Mouse (Mus musculus) ES-Bruce4 (cell line): ENCODE results near the gene Tead3.

Experiments
- CTCF ChIP-seq: IDR thresholded peaks from one replicate; pipeline ENCODE4 v1.8.1; 2011; ENCODE audit warnings: low read depth, low read length
- EP300 ChIP-seq: IDR thresholded peaks from 2 replicates; pipeline ENCODE4 v1.6.1; 2011; ENCODE audit warnings: low read depth, low read length; ENCODE audit not compliant: insufficient read depth

DNA sequence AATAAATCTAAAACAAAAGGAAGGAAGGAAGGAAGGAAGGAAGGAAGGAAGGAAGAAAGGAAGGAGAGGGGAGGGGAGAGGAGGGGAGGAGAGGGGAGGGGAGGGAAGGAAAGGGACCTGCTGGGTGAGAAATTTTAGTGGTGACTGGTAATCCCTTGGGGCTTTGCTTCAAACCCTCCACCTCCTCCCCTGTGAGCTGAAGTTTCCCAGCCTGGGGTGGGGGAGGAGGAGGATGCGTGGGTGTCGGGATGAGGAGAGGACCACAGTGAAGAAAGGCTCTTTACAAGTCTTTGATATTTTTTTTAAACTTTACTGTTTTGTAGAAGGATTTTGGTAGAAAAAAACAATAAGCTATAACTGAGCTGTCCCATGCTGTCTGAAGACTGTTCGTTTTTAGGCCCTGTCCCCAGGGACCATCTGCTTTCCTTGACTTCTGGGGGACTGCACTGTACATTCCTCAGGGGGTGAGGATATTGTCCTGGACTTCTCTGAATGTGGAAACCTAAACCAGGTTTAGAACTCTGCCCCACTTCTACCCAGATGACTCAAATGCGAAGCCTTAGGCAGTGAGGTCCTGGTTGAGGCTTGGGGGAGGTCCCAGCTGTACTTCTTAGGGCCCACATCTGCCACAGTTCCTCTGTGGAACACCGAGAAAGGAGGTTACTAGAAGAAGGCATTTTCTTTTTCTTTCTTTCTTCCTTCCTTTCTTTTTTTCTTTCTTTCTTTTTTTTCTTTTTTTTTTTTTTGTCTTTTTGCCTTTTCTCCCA is 39.1 kb downstream of the Tead3 start:
- no peak for TF ChIP-seq CTCF
- TF ChIP-seq EP300 = no peak
